Mouse (Mus musculus): ENCODE results near the gene Cda. TPM values are rescaled to one million over a fixed set of nuclear protein-coding genes. Genes with fewer than 3 reads are reported as not detected.
A peak's percentile ranks its signal among the peaks of the same experiment; 100 is the strongest.

Gene Cda
- polyA plus RNA-seq, 1 experiment from 2014 or later = 21.3 TPM

GRCm38 (mm10) chr4:138363511-138363910, 4.3 kb downstream of the Cda start:
- WGBS = 34% methylated on average over 5 of the region's 5 CpGs

GRCm38 (mm10) chr4:138362883-138363282, 4.9 kb downstream of the Cda start:
- 77% methylated on average over 7 of the region's 7 CpGs for WGBS

More at GRCm38 (mm10) chr4:138363511-138363910, 4.3 kb downstream of the Cda start:
- H3K9ac ChIP-seq = no peak overlapping the region
- H3K27me3 ChIP-seq = peaks cover 8% of the 10 kb centered on the region; the same call in 1 of the 2 replicates
- H3K4me3 ChIP-seq (replicated peaks) = no peak overlapping the region
- no peaks in the 10 kb centered on the region for H3K9me3 ChIP-seq (replicated peaks)
- peaks cover 24% of the 10 kb centered on the region for H3K4me1 ChIP-seq
- ATAC-seq (replicated peaks; ENCODE audit: low FRiP score) = no peak
- no peaks in the 10 kb centered on the region for H3K36me3 ChIP-seq
- H3K4me2 ChIP-seq = no peak overlapping the region
- no peak overlapping the region for H3K27ac ChIP-seq

GRCm38 (mm10) chr4:138361370-138361821, 6.4 kb downstream of the Cda start:
- no peak overlapping the region for H3K4me3 ChIP-seq (replicated peaks)
- H3K27ac ChIP-seq = no peak overlapping the region
- H3K36me3 ChIP-seq = no peaks in the 10 kb centered on the region
- peak overlapping the region; percentile 15; the same call in 1 of the 2 replicates for H3K4me2 ChIP-seq
- H3K27me3 ChIP-seq = 0 out of 2 replicates have a peak, but pooled peaks cover 5% of the 10 kb centered on the region
- WGBS = 10% methylated on average over 11 of the region's 11 CpGs
- H3K9me3 ChIP-seq (replicated peaks) = no peaks in the 10 kb centered on the region
- no peak overlapping the region for H3K9ac ChIP-seq
- peaks cover 10% of the 10 kb centered on the region for H3K4me1 ChIP-seq
- ATAC-seq (replicated peaks; ENCODE audit: low FRiP score) = no peak

More at GRCm38 (mm10) chr4:138362883-138363282, 4.9 kb downstream of the Cda start:
- no peak overlapping the region for H3K4me2 ChIP-seq
- H3K9me3 ChIP-seq (replicated peaks) = no peaks in the 10 kb centered on the region
- no peaks in the 10 kb centered on the region for H3K36me3 ChIP-seq
- H3K4me1 ChIP-seq = peaks cover 18% of the 10 kb centered on the region
- H3K9ac ChIP-seq = no peak overlapping the region
- no peak overlapping the region for H3K27ac ChIP-seq
- no peak overlapping the region for H3K4me3 ChIP-seq (replicated peaks)
- ATAC-seq (replicated peaks; ENCODE audit: low FRiP score) = no peak
- peaks cover 6% of the 10 kb centered on the region; the same call in 1 of the 2 replicates for H3K27me3 ChIP-seq

GRCm38 (mm10) chr4:138358176-138358575, 9.6 kb downstream of the Cda start:
- Histone ChIP-seq H3K27me3 (0 out of 2 replicates have a peak, but pooled peaks cover 3% of the 10 kb centered on the region), H3K4me2 (no peak overlapping the region), H3K27ac (no peak overlapping the region), H3K9me3 (replicated peaks) (no peaks in the 10 kb centered on the region), H3K4me3 (replicated peaks) (no peak overlapping the region), H3K9ac (no peak overlapping the region), H3K4me1 (peaks cover 7% of the 10 kb centered on the region), H3K36me3 (no peaks in the 10 kb centered on the region)
- ATAC-seq (replicated peaks; ENCODE audit: low FRiP score) = no peak
- WGBS = 81% methylated on average over 3 of the region's 3 CpGs

- H3K4me3 ChIP-seq (replicated peaks) = no peak overlapping the region
- 0 out of 2 replicates have a peak, but pooled peaks cover 1% of the 10 kb centered on the region for H3K9me3 ChIP-seq (replicated peaks)
These were observed 11.2 kb downstream of the Cda start for GRCm38 (mm10) chr4:138356551-138356950.

GRCm38 (mm10) chr4:138356141-138356540, 11.7 kb downstream of the Cda start:
- 84% methylated on average over 8 of the region's 8 CpGs for WGBS
- no peak overlapping the region for H3K27ac ChIP-seq
- no peak for ATAC-seq (replicated peaks; ENCODE audit: low FRiP score)
- H3K36me3 ChIP-seq = no peaks in the 10 kb centered on the region
- no peak overlapping the region for H3K4me2 ChIP-seq
- 0 out of 2 replicates have a peak, but pooled peaks cover 3% of the 10 kb centered on the region for H3K27me3 ChIP-seq
- H3K9ac ChIP-seq = no peak overlapping the region
- H3K9me3 ChIP-seq (replicated peaks) = 0 out of 2 replicates have a peak, but pooled peaks cover 4% of the 10 kb centered on the region
- no peak overlapping the region for H3K4me3 ChIP-seq (replicated peaks)
- H3K4me1 ChIP-seq = peaks cover under 1% of the 10 kb centered on the region; the same call in 1 of the 2 replicates

More at GRCm38 (mm10) chr4:138356551-138356950, 11.2 kb downstream of the Cda start:
- Histone ChIP-seq H3K4me1 (peaks cover 5% of the 10 kb centered on the region), H3K9ac (no peak overlapping the region), H3K4me2 (no peak overlapping the region), H3K27me3 (0 out of 2 replicates have a peak, but pooled peaks cover 3% of the 10 kb centered on the region), H3K27ac (no peak overlapping the region), H3K36me3 (no peaks in the 10 kb centered on the region)
- WGBS = 87% methylated on average over 12 of the region's 12 CpGs
- ATAC-seq (replicated peaks; ENCODE audit: low FRiP score) = no peak

- Histone ChIP-seq H3K27me3 (no peaks in the 10 kb centered on the region), H3K9me3 (replicated peaks) (0 out of 2 replicates have a peak, but pooled peaks cover 4% of the 10 kb centered on the region), H3K4me1 (no peaks in the 10 kb centered on the region), H3K4me3 (replicated peaks) (no peak overlapping the region), H3K36me3 (no peaks in the 10 kb centered on the region), H3K27ac (no peak overlapping the region), H3K9ac (no peak overlapping the region), H3K4me2 (no peak overlapping the region)
- WGBS = 88% methylated on average over 2 of the region's 2 CpGs
- no peak for ATAC-seq (replicated peaks; ENCODE audit: low FRiP score)
These were observed 12.3 kb downstream of the Cda start for GRCm38 (mm10) chr4:138355496-138355895.

GRCm38 (mm10) chr4:138353438-138354171, 14.2 kb downstream of the Cda start:
- H3K27ac ChIP-seq = no peak overlapping the region
- ATAC-seq (replicated peaks; ENCODE audit: low FRiP score) = 0 out of 2 replicates have a peak, but pooled peaks have one; percentile 22
- no peaks in the 10 kb centered on the region for H3K36me3 ChIP-seq
- H3K4me2 ChIP-seq = no peak overlapping the region
- 64% methylated on average over 10 of the region's 10 CpGs for WGBS
- no peaks in the 10 kb centered on the region for H3K27me3 ChIP-seq
- H3K9me3 ChIP-seq (replicated peaks) = 0 out of 2 replicates have a peak, but pooled peaks cover 4% of the 10 kb centered on the region
- no peak overlapping the region for H3K9ac ChIP-seq
- H3K4me3 ChIP-seq (replicated peaks) = no peak overlapping the region
- no peaks in the 10 kb centered on the region for H3K4me1 ChIP-seq

- Histone ChIP-seq H3K36me3 (no peaks in the 10 kb centered on the region), H3K4me1 (no peaks in the 10 kb centered on the region), H3K27ac (no peak overlapping the region), H3K4me3 (replicated peaks) (no peak overlapping the region), H3K9me3 (replicated peaks) (0 out of 2 replicates have a peak, but pooled peaks cover 4% of the 10 kb centered on the region), H3K27me3 (no peaks in the 10 kb centered on the region), H3K9ac (no peak overlapping the region), H3K4me2 (no peak overlapping the region)
- WGBS = 87% methylated on average over 6 of the region's 6 CpGs
- no peak for ATAC-seq (replicated peaks; ENCODE audit: low FRiP score)
These were observed 15.1 kb downstream of the Cda start for GRCm38 (mm10) chr4:138352692-138353091.

GRCm38 (mm10) chr4:138351821-138352220, 16.0 kb downstream of the Cda start:
- Histone ChIP-seq H3K9ac (no peak overlapping the region), H3K27me3 (no peaks in the 10 kb centered on the region), H3K36me3 (no peaks in the 10 kb centered on the region), H3K4me3 (replicated peaks) (no peak overlapping the region), H3K4me1 (no peaks in the 10 kb centered on the region), H3K9me3 (replicated peaks) (0 out of 2 replicates have a peak, but pooled peaks cover 4% of the 10 kb centered on the region), H3K27ac (no peak overlapping the region), H3K4me2 (no peak overlapping the region)
- 91% methylated on average over 5 of the region's 5 CpGs for WGBS
- ATAC-seq (replicated peaks; ENCODE audit: low FRiP score) = no peak

- Histone ChIP-seq H3K27me3 (no peaks in the 10 kb centered on the region), H3K9me3 (replicated peaks) (0 out of 2 replicates have a peak, but pooled peaks cover 4% of the 10 kb centered on the region), H3K27ac (no peak overlapping the region), H3K4me2 (no peak overlapping the region), H3K4me1 (peaks cover 7% of the 10 kb centered on the region), H3K4me3 (replicated peaks) (no peak overlapping the region), H3K9ac (no peak overlapping the region), H3K36me3 (no peaks in the 10 kb centered on the region)
- 79% methylated on average over 7 of the region's 7 CpGs for WGBS
- no peak for ATAC-seq (replicated peaks; ENCODE audit: low FRiP score)
These were observed 19.1 kb downstream of the Cda start for GRCm38 (mm10) chr4:138348716-138349115.

- Histone ChIP-seq H3K4me3 (replicated peaks) (no peak overlapping the region), H3K27ac (no peak overlapping the region), H3K27me3 (no peaks in the 10 kb centered on the region), H3K36me3 (no peaks in the 10 kb centered on the region), H3K9me3 (replicated peaks) (0 out of 2 replicates have a peak, but pooled peaks cover 4% of the 10 kb centered on the region), H3K4me2 (no peak overlapping the region), H3K4me1 (peaks cover 18% of the 10 kb centered on the region), H3K9ac (no peak overlapping the region)
- ATAC-seq (replicated peaks; ENCODE audit: low FRiP score) = no peak
- WGBS = 93% methylated on average over 1 of the region's 1 CpGs
These were observed 20.5 kb downstream of the Cda start for GRCm38 (mm10) chr4:138347280-138347679.

All from kidney, embryonic 15.5 days (tissue).